Mouse (Mus musculus): ENCODE measurements at regions not wholly inside any gene's neighbourhood (a gene's known extent, or its start where the extent isn't known, plus 50 kb on each side); places are given as distances from the start of the nearest gene placed in this dataset.
"Not testable (repeated sequence)": the region's sequence is repeated elsewhere in the genome, so short reads cannot be mapped to it uniquely, and the experiment has no call there.

DNA sequence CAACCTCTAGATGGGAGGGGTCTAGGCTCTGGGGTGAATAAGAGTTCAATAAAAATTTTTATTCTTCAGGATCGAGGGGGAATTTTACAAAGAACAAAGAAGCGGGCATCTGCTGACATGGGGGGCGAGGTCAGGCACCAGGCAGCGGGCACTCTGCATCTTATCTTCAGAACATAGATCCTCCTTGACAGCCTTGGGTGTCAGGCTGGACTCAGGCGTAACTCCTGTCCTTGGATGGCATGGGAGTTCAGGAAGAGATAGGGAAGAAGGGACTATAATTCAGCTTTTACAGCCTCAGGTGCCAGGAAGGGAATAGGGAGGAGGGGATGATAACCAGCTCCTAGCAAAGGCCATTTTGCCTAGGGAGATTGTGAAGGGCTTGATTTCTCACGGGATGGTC lies 753.1 kb downstream of the Gm10330 start:
- DNase-seq (ENCODE audit: extremely low spot score, low spot score): not testable (repeated sequence)

- DNase-seq (ENCODE audit: extremely low spot score, low spot score): not testable (repeated sequence)
These were observed 756.5 kb downstream of the Gm10330 start for GRCm38 (mm10) chr12:23023556-23023955.

DNA sequence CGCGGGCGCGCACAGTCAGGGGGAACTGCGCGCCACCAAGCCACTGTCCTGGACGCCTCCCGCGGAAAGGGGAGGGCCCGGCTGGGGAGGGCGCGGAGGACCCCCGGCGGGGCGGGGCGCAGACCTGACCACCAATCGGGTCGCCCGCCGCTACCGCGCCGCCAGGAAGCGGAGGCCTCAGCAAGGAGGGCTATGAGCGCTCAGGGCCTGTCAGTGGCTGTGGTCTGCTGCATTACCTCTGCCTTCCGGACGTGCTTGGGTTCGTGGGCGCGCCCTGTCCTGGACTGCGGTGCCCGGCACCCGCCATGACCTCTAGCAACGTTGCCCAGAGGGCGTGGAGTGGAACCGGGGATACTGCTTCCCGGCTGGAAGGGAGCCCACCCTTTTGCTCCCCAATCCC lies 769.9 kb downstream of the Gm10330 start:
- DNase-seq (ENCODE audit: extremely low spot score, low spot score): peak; percentile 60

GRCm38 (mm10) chr12:23009662-23010061 lies 770.4 kb downstream of the Gm10330 start:
- DNase-seq (ENCODE audit: extremely low spot score, low spot score): peak; percentile 42

Data from neural tube, embryonic 10.5 days (tissue).